8 mouse cellular contexts compared by ENCODE assay signal in genomic region chr16:14361362-14362098, GRCm38 (mm10). TPM values are rescaled to one million over a fixed set of nuclear protein-coding genes. Genes with fewer than 3 reads are reported as not detected.
DNase-seq lines count a peak whose midpoint lies in the region; ATAC-seq and TF ChIP-seq lines count a peak whose summit lies in the region.

Gene Abcc1 (plus strand): TSS chr16:14361558.

- H3K4me3 ChIP-seq in bone marrow macrophage, adult 2 months (ENCODE audit: insufficient read depth, low read length) = peak within 1 kb of the TSS; percentile 89
- peak within 1 kb of the TSS; percentile 72 for H3K4me3 ChIP-seq in embryonic fibroblast, embryonic 13.5 days (ENCODE audit: insufficient read depth, low read length)
- H3K4me3 ChIP-seq in heart, embryonic 10.5 days = peak within 1 kb of the TSS; percentile 87
- H3K4me3 ChIP-seq in kidney, embryonic 16.5 days (ENCODE audit: low read length) = peak within 1 kb of the TSS; percentile 81
- peak within 1 kb of the TSS; percentile 78 for H3K4me3 ChIP-seq in liver, embryonic 11.5 days (ENCODE audit: low read depth, low read length)

- ATAC-seq in kidney, embryonic 16.5 days (ENCODE audit: low FRiP score, low TSS enrichment) = peak; percentile 97
- peak; percentile 84 for ATAC-seq in liver, embryonic 11.5 days (replicated peaks; ENCODE audit: low FRiP score)

- DNase-seq in 416B (ENCODE audit: low read depth) = peak; percentile 61
- DNase-seq in heart, embryonic 10.5 days (ENCODE audit: low spot score) = peak; percentile 77
- peak; percentile 80 for DNase-seq in liver, embryonic 11.5 days (ENCODE audit: low spot score)
- peak; percentile 81 for DNase-seq in naive thymus-derived CD4-positive, alpha-beta T cell, adult 2 months (ENCODE audit: low read depth)
- peak; percentile 75 for DNase-seq in splenic B cell, adult 2 months (ENCODE audit: low read depth, low spot score)

- peaks cover 41% of the 10 kb centered on the region for H3K27me3 ChIP-seq in heart, embryonic 10.5 days (ENCODE audit: insufficient read depth, poor library complexity, severe bottlenecking)
- H3K27me3 ChIP-seq in kidney, embryonic 16.5 days (ENCODE audit: insufficient read depth, low read length) = no peaks in the 10 kb centered on the region
- H3K27me3 ChIP-seq in liver, embryonic 11.5 days (replicated peaks; ENCODE audit: control insufficient read depth, insufficient read depth, low read length) = no peaks in the 10 kb centered on the region
- no peaks in the 10 kb centered on the region for H3K27me3 ChIP-seq in splenic B cell, adult 2 months (ENCODE audit: control insufficient read depth, insufficient read depth, low read length, poor library complexity, severe bottlenecking)

- H3K4me1 ChIP-seq in bone marrow macrophage, adult 2 months (ENCODE audit: control insufficient read depth, insufficient read depth, low read length) = peaks cover 73% of the 10 kb centered on the region
- peaks cover 25% of the 10 kb centered on the region for H3K4me1 ChIP-seq in embryonic fibroblast, embryonic 13.5 days (ENCODE audit: control insufficient read depth, insufficient read depth, low read length)
- no peaks in the 10 kb centered on the region for H3K4me1 ChIP-seq in heart, embryonic 10.5 days
- H3K4me1 ChIP-seq in kidney, embryonic 16.5 days (ENCODE audit: insufficient read depth, low read length) = peaks cover 16% of the 10 kb centered on the region
- peaks cover 34% of the 10 kb centered on the region for H3K4me1 ChIP-seq in liver, embryonic 11.5 days (replicated peaks; ENCODE audit: control insufficient read depth, insufficient read depth, low read length)

- TF ChIP-seq POLR2A in bone marrow macrophage, adult 2 months (IDR thresholded peaks at IDR 0.05; ENCODE audit: borderline replicate concordance, low read depth, low read length) = 0 out of 2 replicates have a peak, but pooled peaks have one; percentile 44
- TF ChIP-seq POLR2A in embryonic fibroblast, embryonic 13.5 days (IDR thresholded peaks at IDR 0.05; ENCODE audit: low read depth, low read length) = peak; percentile 79

- under 1% methylated on average over 64 of the region's 64 CpGs for WGBS in heart, embryonic 10.5 days
- WGBS in kidney, embryonic 16.5 days = under 1% methylated on average over 58 of the region's 64 CpGs
- 1% methylated on average over 64 of the region's 64 CpGs for WGBS in liver, embryonic 11.5 days

- H3K4me2 ChIP-seq in kidney, embryonic 16.5 days (replicated peaks; ENCODE audit: low read depth, low read length) = peak within 1 kb of the TSS; percentile 93
- H3K4me2 ChIP-seq in liver, embryonic 11.5 days = peak within 1 kb of the TSS; percentile 90

- H3K9ac ChIP-seq in kidney, embryonic 16.5 days (replicated peaks; ENCODE audit: low read length) = peak within 1 kb of the TSS; percentile 85
- peak within 1 kb of the TSS; percentile 80 for H3K9ac ChIP-seq in liver, embryonic 11.5 days (ENCODE audit: low read depth, low read length)

- H3K27ac ChIP-seq in bone marrow macrophage, adult 2 months (ENCODE audit: insufficient read depth, low read depth, low read length) = peak within 1 kb of the TSS; percentile 77
- peak within 1 kb of the TSS; percentile 97 for H3K27ac ChIP-seq in embryonic fibroblast, embryonic 13.5 days (ENCODE audit: insufficient read depth, low read length)
- H3K27ac ChIP-seq in heart, embryonic 10.5 days = peak within 1 kb of the TSS; percentile 88
- peak within 1 kb of the TSS; percentile 58 for H3K27ac ChIP-seq in kidney, embryonic 16.5 days (ENCODE audit: low read length)
- H3K27ac ChIP-seq in liver, embryonic 11.5 days (ENCODE audit: low read depth, low read length) = no peak within 1 kb of the TSS

- H3K9me3 ChIP-seq in heart, embryonic 10.5 days = no peaks in the 10 kb centered on the region
- no peaks in the 10 kb centered on the region for H3K9me3 ChIP-seq in kidney, embryonic 16.5 days (ENCODE audit: low read length)
- no peaks in the 10 kb centered on the region for H3K9me3 ChIP-seq in liver, embryonic 11.5 days (ENCODE audit: control insufficient read depth, low read length)

- H3K36me3 ChIP-seq in heart, embryonic 10.5 days = no peaks in the 10 kb centered on the region
- no peaks in the 10 kb centered on the region for H3K36me3 ChIP-seq in kidney, embryonic 16.5 days (ENCODE audit: insufficient read depth, low read length)
- no peaks in the 10 kb centered on the region for H3K36me3 ChIP-seq in liver, embryonic 11.5 days (ENCODE audit: control insufficient read depth, insufficient read depth, low read length)
- H3K36me3 ChIP-seq in splenic B cell, adult 2 months (ENCODE audit: control insufficient read depth, insufficient read depth, low read length, poor library complexity, severe bottlenecking) = no peaks in the 10 kb centered on the region

- TF ChIP-seq CTCF in bone marrow macrophage, adult 2 months (IDR thresholded peaks at IDR 0.05; ENCODE audit: low read depth, low read length) = no peak
- no peak for TF ChIP-seq CTCF in embryonic fibroblast, embryonic 13.5 days (IDR thresholded peaks at IDR 0.05; ENCODE audit: borderline replicate concordance, insufficient read depth, low read length)

RNA-seq across cellular contexts. Expression of gene Abcc1, which starts in this region (rescaled TPM):
- polyA plus RNA-seq in bone marrow macrophage, adult 2 months (2012; ENCODE audit: insufficient read depth, insufficient read length, missing spikeins) = 105 and 110 TPM in 2 replicates
- polyA plus RNA-seq in embryonic fibroblast, embryonic 13.5 days (2011; ENCODE audit: insufficient read length, low read depth, missing spikeins) = 78.6 and 141 TPM in 2 replicates
- 2.8 and 4.9 TPM in 2 replicates for polyA plus RNA-seq in heart, embryonic 10.5 days (2016; fragmentation: Nextera tagmentation; extraction: Ambion mirVana)
- polyA plus RNA-seq in kidney, embryonic 16.5 days (2015; fragmentation: Nextera tagmentation; extraction: Ambion mirVana) = 11.9 and 14.6 TPM in 2 replicates
- polyA plus RNA-seq in liver, embryonic 11.5 days (2014; fragmentation: Nextera tagmentation; extraction: Ambion mirVana) = 9.8 and 10.0 TPM in 2 replicates
